Mouse (Mus musculus): Measurements from ENCODE around the gene Hkdc1. TPM values are rescaled to one million over a fixed set of nuclear protein-coding genes. Genes with fewer than 3 reads are reported as not detected.
A peak's percentile ranks its signal among the peaks of the same experiment; 100 is the strongest.

The Hkdc1 gene
- polyA plus RNA-seq, 1 experiment: 0.04 TPM

DNA sequence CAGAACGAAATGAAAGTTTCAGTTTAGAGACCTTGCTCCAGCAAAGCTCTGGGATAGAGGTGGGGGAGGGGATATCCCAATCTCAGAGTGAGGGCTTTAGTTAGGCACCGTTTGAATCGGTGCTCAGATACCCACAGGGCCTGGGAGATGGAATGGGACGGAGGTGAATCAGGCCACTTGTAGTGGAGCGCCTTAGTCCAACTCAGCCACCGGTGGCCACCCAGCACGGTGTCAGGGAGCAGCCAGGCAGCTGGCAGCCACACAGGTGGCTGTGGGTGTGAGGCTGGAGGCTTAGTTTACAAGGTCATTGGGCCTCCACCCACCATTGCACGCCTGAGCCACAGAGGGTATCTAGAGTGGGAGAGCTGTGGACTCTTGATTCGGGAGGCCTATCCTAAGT, 84.1 kb downstream of the Hkdc1 start:
- peaks cover 75% of the 10 kb centered on the region for H3K79me2 ChIP-seq (ENCODE audit: control insufficient read depth, insufficient read depth)
- peaks cover 43% of the 10 kb centered on the region for H3K79me3 ChIP-seq (ENCODE audit: low read depth)
- peak overlapping the region; percentile 83 for H3K4me3 ChIP-seq (ENCODE audit: insufficient read depth, poor library complexity, severe bottlenecking)
- H3ac ChIP-seq (ENCODE audit: control insufficient read depth, insufficient read length, low read depth): no peak overlapping the region
- H3K27me3 ChIP-seq (ENCODE audit: control insufficient read depth, insufficient read depth, insufficient read length): no peaks in the 10 kb centered on the region
- H3K36me3 ChIP-seq (ENCODE audit: control insufficient read depth, insufficient read depth): no peaks in the 10 kb centered on the region
- TF ChIP-seq MYOG (IDR thresholded peaks at IDR 0.05; ENCODE audit: control insufficient read depth, extremely low read depth, insufficient read length) (no peak), FOSL1 (IDR thresholded peaks at IDR 0.05; ENCODE audit: insufficient read depth, low read length, poor library complexity, severe bottlenecking) (no peak), USF1 (IDR thresholded peaks at IDR 0.05; ENCODE audit: low read depth) (no peak), CTCF (IDR thresholded peaks at IDR 0.05; ENCODE audit: control insufficient read depth, insufficient read depth, insufficient read length) (no peak), MYOD1 (IDR thresholded peaks at IDR 0.05; ENCODE audit: control insufficient read depth, insufficient read length, low read depth) (no peak), CEBPB (IDR thresholded peaks at IDR 0.05; ENCODE audit: low read depth) (no peak), MAX (IDR thresholded peaks at IDR 0.05) (no peak)

DNA sequence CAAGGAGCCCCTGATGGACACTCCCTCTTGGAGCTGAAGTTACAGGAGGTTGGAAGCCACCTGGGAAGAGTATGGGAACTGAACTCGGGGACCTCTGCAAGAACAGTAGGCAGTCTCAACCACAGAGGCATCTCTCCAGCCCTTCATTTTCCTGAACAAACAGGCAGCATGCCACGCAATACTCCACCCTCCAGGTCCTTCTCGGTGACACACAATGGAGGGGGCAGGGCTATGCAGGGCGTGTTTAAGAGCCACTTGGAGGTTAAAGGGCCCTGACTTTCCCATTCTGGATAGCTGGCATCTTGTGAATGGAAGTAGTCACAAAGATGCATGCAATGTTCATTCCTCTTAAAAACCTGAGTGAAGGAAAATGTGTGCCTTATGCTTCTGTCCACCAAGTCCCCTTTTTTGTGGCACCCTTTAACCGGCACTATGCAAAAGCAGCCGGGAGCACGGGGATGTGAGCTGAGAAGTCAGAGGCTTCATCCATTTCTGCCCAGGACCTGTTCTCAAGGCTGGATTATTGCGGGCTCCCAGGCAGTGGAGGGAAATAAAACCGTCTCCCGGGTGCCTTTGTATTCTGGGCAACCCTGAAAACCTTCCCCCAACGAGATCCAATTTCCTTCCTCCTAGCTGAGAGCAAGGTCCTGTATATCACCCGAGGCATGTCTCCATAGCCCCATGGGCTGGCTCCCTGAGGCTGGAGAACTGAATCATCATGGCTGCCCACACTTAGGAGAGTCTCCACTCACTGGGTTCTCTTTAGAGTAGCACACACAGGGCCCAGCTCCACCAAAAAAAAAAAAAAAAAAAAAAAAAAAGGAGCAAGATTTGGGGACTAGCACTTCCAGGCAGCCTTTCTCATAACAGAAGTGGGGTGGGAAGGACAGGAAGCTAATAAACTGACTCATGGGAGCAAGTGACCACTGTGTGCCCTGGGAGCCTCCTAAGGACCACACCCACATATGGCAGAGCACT, 85.4 kb downstream of the Hkdc1 start:
- TF ChIP-seq MYOG (IDR thresholded peaks at IDR 0.05; ENCODE audit: control insufficient read depth, extremely low read depth, insufficient read length) (no peak), CEBPB (IDR thresholded peaks at IDR 0.05; ENCODE audit: low read depth) (no peak), MYOD1 (IDR thresholded peaks at IDR 0.05; ENCODE audit: control insufficient read depth, insufficient read length, low read depth) (no peak), CTCF (IDR thresholded peaks at IDR 0.05; ENCODE audit: control insufficient read depth, insufficient read depth, insufficient read length) (no peak), MAX (IDR thresholded peaks at IDR 0.05) (no peak), FOSL1 (IDR thresholded peaks at IDR 0.05; ENCODE audit: insufficient read depth, low read length, poor library complexity, severe bottlenecking) (no peak), USF1 (IDR thresholded peaks at IDR 0.05; ENCODE audit: low read depth) (no peak)
- Histone ChIP-seq H3K79me2 (ENCODE audit: control insufficient read depth, insufficient read depth) (peaks cover 88% of the 10 kb centered on the region), H3K79me3 (ENCODE audit: low read depth) (peaks cover 51% of the 10 kb centered on the region), H3ac (ENCODE audit: control insufficient read depth, insufficient read length, low read depth) (peak overlapping the region; percentile 20), H3K4me3 (ENCODE audit: insufficient read depth, poor library complexity, severe bottlenecking) (no peak overlapping the region), H3K27me3 (ENCODE audit: control insufficient read depth, insufficient read depth, insufficient read length) (no peaks in the 10 kb centered on the region), H3K36me3 (ENCODE audit: control insufficient read depth, insufficient read depth) (no peaks in the 10 kb centered on the region)

DNA sequence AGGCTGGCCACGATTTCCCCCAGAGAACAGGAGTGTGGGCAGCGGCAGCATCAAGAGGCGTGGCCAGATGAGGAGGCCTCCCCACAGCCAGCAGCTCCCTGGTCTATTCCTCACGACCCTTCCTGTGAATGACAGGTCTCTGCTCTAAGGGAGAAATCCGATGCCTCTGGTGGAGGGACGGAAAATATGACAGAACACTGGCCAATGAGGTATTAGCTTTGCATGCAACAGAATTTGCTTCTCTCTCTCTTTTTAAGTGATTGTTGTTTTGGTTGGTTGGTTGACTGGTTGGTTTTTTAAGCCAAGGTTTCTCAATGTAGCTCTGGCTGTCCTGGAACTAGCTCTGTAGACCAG, 86.9 kb downstream of the Hkdc1 start:
- Histone ChIP-seq H3K79me3 (ENCODE audit: low read depth) (peaks cover 57% of the 10 kb centered on the region), H3K79me2 (ENCODE audit: control insufficient read depth, insufficient read depth) (peaks cover 96% of the 10 kb centered on the region), H3ac (ENCODE audit: control insufficient read depth, insufficient read length, low read depth) (no peak overlapping the region), H3K27me3 (ENCODE audit: control insufficient read depth, insufficient read depth, insufficient read length) (no peaks in the 10 kb centered on the region), H3K4me3 (ENCODE audit: insufficient read depth, poor library complexity, severe bottlenecking) (no peak overlapping the region), H3K36me3 (ENCODE audit: control insufficient read depth, insufficient read depth) (no peaks in the 10 kb centered on the region)
- TF ChIP-seq USF1 (IDR thresholded peaks at IDR 0.05; ENCODE audit: low read depth) (no peak), MYOD1 (IDR thresholded peaks at IDR 0.05; ENCODE audit: control insufficient read depth, insufficient read length, low read depth) (no peak), MYOG (IDR thresholded peaks at IDR 0.05; ENCODE audit: control insufficient read depth, extremely low read depth, insufficient read length) (no peak)

DNA sequence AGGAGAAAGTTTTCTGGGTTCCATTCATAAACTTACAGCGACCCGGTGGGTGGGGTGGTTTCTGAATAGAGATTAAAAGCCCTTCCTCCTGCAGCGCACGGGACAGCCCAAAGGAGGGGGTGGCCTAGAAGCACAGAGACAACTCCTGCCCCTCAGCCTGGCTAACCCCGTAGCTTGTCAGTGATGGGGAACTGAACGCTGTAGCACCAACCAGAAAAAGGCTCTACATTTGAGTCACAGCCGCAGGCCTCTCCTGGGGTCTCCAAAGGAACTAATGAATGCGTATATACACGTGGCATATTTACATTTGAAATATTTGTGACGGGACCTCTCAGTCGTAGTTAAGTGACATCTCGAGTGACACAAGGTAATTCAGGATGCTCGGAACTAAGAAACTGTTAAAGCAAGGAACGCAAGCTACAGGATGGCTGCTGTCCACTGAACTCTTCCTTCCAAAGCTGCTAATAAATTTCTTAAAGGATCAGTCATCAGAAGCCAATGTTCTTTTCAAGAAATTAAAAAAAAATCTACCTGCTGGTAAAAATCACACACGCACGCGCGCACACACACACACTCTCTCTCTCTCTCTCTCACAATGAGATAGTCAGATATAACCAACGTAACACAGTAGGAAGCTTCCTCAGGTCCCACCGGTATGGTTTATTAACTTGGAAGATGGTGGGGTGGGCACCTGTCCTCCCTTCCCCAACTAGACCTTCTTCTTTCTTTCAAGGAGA, 87.4 kb downstream of the Hkdc1 start:
- H3K79me2 ChIP-seq (ENCODE audit: control insufficient read depth, insufficient read depth): peaks cover 100% of the 10 kb centered on the region
- H3K4me3 ChIP-seq (ENCODE audit: insufficient read depth, poor library complexity, severe bottlenecking): no peak overlapping the region
- TF ChIP-seq CTCF (IDR thresholded peaks at IDR 0.05; ENCODE audit: control insufficient read depth, insufficient read depth, insufficient read length): no peak
- TF ChIP-seq FOSL1 (IDR thresholded peaks at IDR 0.05; ENCODE audit: insufficient read depth, low read length, poor library complexity, severe bottlenecking): no peak
- no peak for TF ChIP-seq MYOD1 (IDR thresholded peaks at IDR 0.05; ENCODE audit: control insufficient read depth, insufficient read length, low read depth)
- no peak for TF ChIP-seq MYOG (IDR thresholded peaks at IDR 0.05; ENCODE audit: control insufficient read depth, extremely low read depth, insufficient read length)
- TF ChIP-seq CEBPB (IDR thresholded peaks at IDR 0.05; ENCODE audit: low read depth): no peak
- TF ChIP-seq MAX (IDR thresholded peaks at IDR 0.05): no peak
- TF ChIP-seq USF1 (IDR thresholded peaks at IDR 0.05; ENCODE audit: low read depth): no peak
- H3K36me3 ChIP-seq (ENCODE audit: control insufficient read depth, insufficient read depth): no peaks in the 10 kb centered on the region
- peaks cover 59% of the 10 kb centered on the region for H3K79me3 ChIP-seq (ENCODE audit: low read depth)
- H3K27me3 ChIP-seq (ENCODE audit: control insufficient read depth, insufficient read depth, insufficient read length): no peaks in the 10 kb centered on the region
- no peak overlapping the region for H3ac ChIP-seq (ENCODE audit: control insufficient read depth, insufficient read length, low read depth)

DNA sequence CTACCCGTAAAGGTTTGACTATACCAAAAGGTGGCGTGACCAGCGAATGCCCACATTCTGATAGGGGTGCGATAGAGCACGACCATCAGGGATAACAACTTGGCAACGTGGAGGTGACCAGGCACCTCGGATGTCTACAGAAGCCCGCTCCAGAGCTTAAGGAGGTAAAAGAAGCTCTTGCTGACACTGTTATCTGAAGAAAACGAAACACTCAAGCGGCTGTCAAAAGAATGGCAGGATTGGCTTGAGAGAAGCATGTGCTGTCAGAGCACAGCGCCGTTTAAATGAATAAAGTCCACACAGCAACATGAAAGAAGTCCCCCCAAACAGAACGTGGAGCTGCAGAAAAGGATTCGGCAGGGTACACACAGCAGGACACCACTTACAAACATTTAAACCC, 89.0 kb downstream of the Hkdc1 start:
- no peaks in the 10 kb centered on the region for H3K27me3 ChIP-seq (ENCODE audit: control insufficient read depth, insufficient read depth, insufficient read length)
- H3K79me2 ChIP-seq (ENCODE audit: control insufficient read depth, insufficient read depth): peaks cover 100% of the 10 kb centered on the region
- H3K36me3 ChIP-seq (ENCODE audit: control insufficient read depth, insufficient read depth): no peaks in the 10 kb centered on the region
- TF ChIP-seq MAX (IDR thresholded peaks at IDR 0.05): no peak
- TF ChIP-seq USF1 (IDR thresholded peaks at IDR 0.05; ENCODE audit: low read depth): no peak
- TF ChIP-seq FOSL1 (IDR thresholded peaks at IDR 0.05; ENCODE audit: insufficient read depth, low read length, poor library complexity, severe bottlenecking): no peak
- TF ChIP-seq CTCF (IDR thresholded peaks at IDR 0.05; ENCODE audit: control insufficient read depth, insufficient read depth, insufficient read length): no peak
- TF ChIP-seq CEBPB (IDR thresholded peaks at IDR 0.05; ENCODE audit: low read depth): no peak
- no peak for TF ChIP-seq MYOG (IDR thresholded peaks at IDR 0.05; ENCODE audit: control insufficient read depth, extremely low read depth, insufficient read length)
- no peak overlapping the region for H3ac ChIP-seq (ENCODE audit: control insufficient read depth, insufficient read length, low read depth)
- no peak overlapping the region for H3K4me3 ChIP-seq (ENCODE audit: insufficient read depth, poor library complexity, severe bottlenecking)
- peaks cover 54% of the 10 kb centered on the region for H3K79me3 ChIP-seq (ENCODE audit: low read depth)

Other genes starting within 250 kb of the Hkdc1 start
- gene Tspan15, start 191.2 kb downstream of the Hkdc1 start, polyA plus RNA-seq (2012; fragmentation: generic; extraction: Trizol): 5.6 TPM
- gene Tacr2, start 170.1 kb downstream of the Hkdc1 start, polyA plus RNA-seq (2012; fragmentation: generic; extraction: Trizol): 0.04 TPM
- 65.7 TPM for gene Hk1, start 42.6 kb downstream of the Hkdc1 start, polyA plus RNA-seq (2012; fragmentation: generic; extraction: Trizol)
- gene 4930507D05Rik, start 27.0 kb upstream of the Hkdc1 start, polyA plus RNA-seq (2012; fragmentation: generic; extraction: Trizol): 0.21 TPM
- 28.7 TPM for gene Supv3l1, start 27.2 kb upstream of the Hkdc1 start, polyA plus RNA-seq (2012; fragmentation: generic; extraction: Trizol)
- 22.7 TPM for gene Vps26a, start 64.3 kb upstream of the Hkdc1 start, polyA plus RNA-seq (2012; fragmentation: generic; extraction: Trizol)
- not detected for gene Srgn, start 105.0 kb upstream of the Hkdc1 start, polyA plus RNA-seq (2012; fragmentation: generic; extraction: Trizol)
- 21.5 TPM for gene Kif1bp, start 156.0 kb upstream of the Hkdc1 start, polyA plus RNA-seq (2012; fragmentation: generic; extraction: Trizol)
- 55.3 TPM for gene Ddx21, start 179.8 kb upstream of the Hkdc1 start, polyA plus RNA-seq (2012; fragmentation: generic; extraction: Trizol)
- gene Ddx50, start 228.7 kb upstream of the Hkdc1 start, polyA plus RNA-seq (2012; fragmentation: generic; extraction: Trizol): 19.4 TPM